Mouse (Mus musculus) CH12.LX (cell line): ENCODE measurements around the gene Klc4.

Source experiments
- BHLHE40 ChIP-seq: IDR thresholded peaks from 2 replicates; pipeline ENCODE4 v1.6.1; 2011; ENCODE audit warnings: mild to moderate bottlenecking, low read depth, low read length, improper control_type of control experiment
- CHD2 ChIP-seq: IDR thresholded peaks from 2 replicates; pipeline ENCODE4 v1.6.1; 2011; ENCODE audit warnings: low read length, improper control_type of control experiment
- CTCF ChIP-seq, 2 experiments: IDR thresholded peaks in 1 of 2; conservative IDR thresholded peaks in 1 of 2; 2 replicates each; pipeline ENCODE4 v1.5.1; 2011 to 2012; ENCODE audit warnings: low read depth in 2 of 2, low read length in 2 of 2, improper control_type of control experiment in 1 of 2, inconsistent platforms in 1 of 2, mild to moderate bottlenecking in 1 of 2, moderate library complexity in 1 of 2
- E2F4 ChIP-seq: IDR thresholded peaks from 2 replicates; pipeline ENCODE4 v1.6.1; 2011; ENCODE audit warnings: low read depth, low read length, improper control_type of control experiment; ENCODE audit not compliant: insufficient replicate concordance
- EP300 ChIP-seq: IDR thresholded peaks from 2 replicates; pipeline ENCODE4 v1.6.1; 2011; ENCODE audit warnings: low read length, improper control_type of control experiment
- MAZ ChIP-seq: IDR thresholded peaks from 2 replicates; pipeline ENCODE4 v1.6.1; 2012; ENCODE audit warnings: low read depth, mild to moderate bottlenecking, inconsistent platforms, low read length, improper control_type of control experiment, moderate library complexity
- MYC ChIP-seq: IDR thresholded peaks from 2 replicates; pipeline ENCODE4 v1.6.1; 2011; ENCODE audit warnings: low read depth, mild to moderate bottlenecking, improper control_type of control experiment, low read length
- NELFE ChIP-seq: IDR thresholded peaks from 2 replicates; pipeline ENCODE4 v1.6.1; 2011; ENCODE audit warnings: low read depth, low read length, improper control_type of control experiment
- PAX5 ChIP-seq: IDR thresholded peaks from 2 replicates; pipeline ENCODE4 v1.6.1; 2012; ENCODE audit warnings: low read length, inconsistent platforms, mixed read lengths
- POLR2A ChIP-seq: IDR thresholded peaks from 2 replicates; pipeline ENCODE4 v1.6.1; 2011; ENCODE audit warnings: low read depth, mild to moderate bottlenecking, improper control_type of control experiment, low read length
- TBP ChIP-seq: conservative IDR thresholded peaks from 2 replicates; pipeline ENCODE4 v1.6.1; 2011; ENCODE audit warnings: low read depth, low read length, improper control_type of control experiment
- USF1 ChIP-seq: IDR thresholded peaks from 2 replicates; pipeline ENCODE4 v1.6.1; 2014; ENCODE audit warnings: low read depth, mild to moderate bottlenecking, inconsistent platforms, low read length, improper control_type of control experiment
- ZC3H11A ChIP-seq: IDR thresholded peaks from 2 replicates; pipeline ENCODE4 v1.6.1; 2012; ENCODE audit warnings: low read depth, mild to moderate bottlenecking, inconsistent platforms, low read length, improper control_type of control experiment
- ZNF384 ChIP-seq: IDR thresholded peaks from 2 replicates; pipeline ENCODE4 v1.6.1; 2012; ENCODE audit warnings: low read depth, low read length, improper control_type of control experiment, inconsistent platforms

GRCm38 (mm10) chr17:46651755-46652547 lies 6.1 kb upstream of the Klc4 start:
- TF ChIP-seq POLR2A (no peak), CTCF (conservative IDR thresholded peaks at IDR 0.05 in 1 of 2, IDR thresholded peaks at IDR 0.05 in 1 of 2; ENCODE audit: low read depth in 2 of 2, low read length in 2 of 2) (no peak), USF1 (no peak), E2F4 (no peak), CHD2 (no peak), ZC3H11A (no peak), EP300 (no peak), MAZ (no peak), ZNF384 (no peak), TBP (no peak), NELFE (no peak), BHLHE40 (no peak), PAX5 (no peak), MYC (no peak)
